11 mouse cellular contexts compared by ENCODE assay signal in the genomic region with DNA sequence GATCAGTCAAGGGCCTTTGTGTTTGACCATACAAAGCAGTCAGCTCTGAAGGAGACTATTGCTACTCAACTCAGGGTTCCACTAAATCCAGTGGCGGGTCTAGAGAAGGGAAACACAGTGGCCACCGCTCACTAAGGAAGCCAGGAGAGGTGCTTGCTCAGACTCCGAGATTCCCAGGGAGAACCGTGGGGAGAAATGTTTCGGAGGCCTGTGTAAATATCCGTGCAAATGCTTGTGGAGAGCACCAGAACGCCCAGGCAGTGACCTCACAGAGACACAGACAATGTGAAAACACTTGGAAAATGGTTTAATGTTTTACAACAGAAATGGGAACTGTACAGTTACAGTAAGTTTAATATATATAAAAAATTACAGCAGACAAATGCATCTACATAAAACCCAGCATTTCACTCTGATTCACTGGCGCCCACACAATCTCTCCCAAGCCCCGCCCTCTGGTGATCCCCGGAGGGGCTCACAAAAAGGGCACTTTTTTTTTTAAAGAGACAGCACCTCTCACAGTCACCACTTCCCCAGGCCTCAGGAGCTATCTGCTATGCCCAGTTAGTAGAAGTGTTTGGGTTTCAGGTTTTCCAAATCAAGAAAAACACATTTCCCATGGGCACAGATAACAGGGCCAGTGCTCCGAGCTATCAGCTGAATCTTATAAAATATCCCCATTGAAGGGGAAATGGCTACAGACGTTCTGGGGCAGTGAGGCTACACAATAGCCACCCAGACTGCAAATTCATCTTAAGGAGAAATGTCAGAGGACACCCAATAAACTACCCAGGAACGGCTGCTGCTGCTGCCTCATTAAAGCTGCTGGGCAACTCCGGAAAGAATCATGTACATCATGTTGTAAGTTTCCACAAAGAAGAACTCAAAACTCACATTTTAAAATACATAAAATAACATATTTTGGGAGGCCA.
DNase-seq lines count a peak whose midpoint lies in the region; ATAC-seq and TF ChIP-seq lines count a peak whose summit lies in the region.
"Had no signal": no experiment of that assay in that cellular context is flagged by ENCODE, and none has a peak within 500 bp of the region (broad histone marks: within the 10 kb centered on the region; RNA-seq: fewer than 3 reads in every experiment).

No protein-coding gene starts in this region.

- no peak for TF ChIP-seq CTCF in lung, adult 2 months (IDR thresholded peaks at IDR 0.05; ENCODE audit: insufficient read depth, low read length)

- no peaks in the 10 kb centered on the region for H3K9me3 ChIP-seq in lung, embryonic 15.5 days
- H3K9me3 ChIP-seq: midbrain, embryonic 12.5 days had no signal

- 21% methylated on average over 14 of the region's 14 CpGs for WGBS in lung, embryonic 15.5 days
- 58% methylated on average over 14 of the region's 14 CpGs for WGBS in lung, adult 2 months

- peak overlapping the region; percentile 17; the same call in 1 of the 2 replicates for H3K27ac ChIP-seq in lung, embryonic 15.5 days
- H3K27ac ChIP-seq: midbrain, embryonic 12.5 days had no signal

- no peak overlapping the region for H3K9ac ChIP-seq in lung, embryonic 15.5 days
- H3K9ac ChIP-seq: midbrain, embryonic 12.5 days had no signal

- H3K36me3 ChIP-seq in lung, embryonic 15.5 days: no peaks in the 10 kb centered on the region

- no peak for TF ChIP-seq POLR2A in lung, adult 2 months (IDR thresholded peaks at IDR 0.05; ENCODE audit: borderline replicate concordance, extremely low read depth, low read depth, low read length)

- H3K4me2 ChIP-seq in lung, embryonic 15.5 days: peak overlapping the region; percentile 2; the same call in 1 of the 2 replicates
- H3K4me2 ChIP-seq: midbrain, embryonic 12.5 days had no signal

- DNase-seq in heart, adult 11 months: peak; percentile 83
- no peak for DNase-seq in heart, adult 8-10 months (ENCODE audit: low spot score)
- no peak for DNase-seq in lung, adult 2 months
- DNase-seq in cerebellum, adult 11 months: no peak
- DNase-seq: gastrocnemius, postnatal 25 days; kidney, postnatal 14 days had no signal

- H3K27me3 ChIP-seq in lung, embryonic 15.5 days: no peaks in the 10 kb centered on the region
- H3K27me3 ChIP-seq: midbrain, embryonic 12.5 days had no signal

- H3K4me1 ChIP-seq in lung, embryonic 15.5 days: peaks cover 14% of the 10 kb centered on the region
- no peaks in the 10 kb centered on the region for H3K4me1 ChIP-seq in lung, adult 2 months (ENCODE audit: control insufficient read depth, insufficient read depth, low read length)

- H3K4me3 ChIP-seq in lung, embryonic 15.5 days: no peak overlapping the region
- no peak overlapping the region for H3K4me3 ChIP-seq in lung, adult 2 months (replicated peaks; ENCODE audit: extremely low read depth, low read depth, low read length)
- H3K4me3 ChIP-seq: midbrain, embryonic 12.5 days had no signal

- peak; percentile 33; the same call in 1 of the 2 replicates for ATAC-seq in lung, embryonic 15.5 days (ENCODE audit: borderline replicate concordance, extremely low read depth, low FRiP score, low TSS enrichment)
- peak; percentile 67 for ATAC-seq in common myeloid progenitor, adult 5-6 weeks (replicated peaks; ENCODE audit: low read depth, poor library complexity, severe bottlenecking)
- peak; percentile 54 for ATAC-seq in megakaryocyte progenitor cell, adult 5-6 weeks (replicated peaks; ENCODE audit: poor library complexity)
- ATAC-seq in frontal cortex, adult (ENCODE audit: low TSS enrichment): no peak
